Mouse (Mus musculus) neural tube, embryonic 11.5 days (tissue): ENCODE measurements at regions not wholly inside any gene's neighbourhood (a gene's known extent, or its start where the extent isn't known, plus 50 kb on each side); places are given as distances from the start of the nearest gene placed in this dataset.

Source experiments
- ATAC-seq: fragments of 200-750 bp; cut with Nextera tagmentation; 2 replicates; pipeline ENCODE4 v1.8.0; 2017; ENCODE audit warnings: moderate number of reproducible peaks, mild to moderate bottlenecking, moderate TSS enrichment, moderate library complexity; ENCODE audit not compliant: insufficient read depth, low FRiP score, low TSS enrichment
- DNase-seq: peaks from one replicate; pipeline ENCODE4 v3.0.0-alpha.2; 2015; ENCODE audit warnings: low spot score
- H3K27ac ChIP-seq: fragments of 300-500 bp; sonication (generic); 2 replicates; pipeline ENCODE4 v1.5.1; 2014; ENCODE audit warnings: low read depth, mild to moderate bottlenecking, low read length
- H3K27me3 ChIP-seq: fragments of 300-500 bp; sonication (generic); 2 replicates; pipeline ENCODE4 v1.6.1; 2014; ENCODE audit warnings: mild to moderate bottlenecking, low read length, mixed read lengths; ENCODE audit not compliant: control insufficient read depth, insufficient read depth
- H3K36me3 ChIP-seq: fragments of 300-500 bp; sonication (generic); 2 replicates; pipeline ENCODE4 v1.6.1; 2014; ENCODE audit warnings: mild to moderate bottlenecking, low read length, moderate library complexity, mixed read lengths; ENCODE audit not compliant: control insufficient read depth, insufficient read depth
- H3K4me1 ChIP-seq: fragments of 300-500 bp; sonication (generic); 2 replicates; pipeline ENCODE4 v1.6.1; 2014; ENCODE audit warnings: low read length, mixed read lengths; ENCODE audit not compliant: control insufficient read depth, insufficient read depth
- H3K4me2 ChIP-seq: fragments of 300-500 bp; sonication (generic); 2 replicates; pipeline ENCODE4 v1.6.1; 2014; ENCODE audit warnings: low read depth, mild to moderate bottlenecking, moderate library complexity
- H3K4me3 ChIP-seq: fragments of 300-500 bp; sonication (generic); 2 replicates; pipeline ENCODE4 v1.5.1; 2014; ENCODE audit warnings: low read depth, low read length
- H3K9ac ChIP-seq: fragments of 300-500 bp; sonication (generic); 2 replicates; pipeline ENCODE4 v1.6.1; 2014; ENCODE audit warnings: mild to moderate bottlenecking, low read length
- H3K9me3 ChIP-seq: fragments of 300-500 bp; sonication (generic); 2 replicates; pipeline ENCODE4 v1.6.1; 2016; ENCODE audit warnings: low read length; ENCODE audit not compliant: control insufficient read depth
- WGBS: fragments of 180-500 bp; shearing (Covaris S2); extraction: QIAGEN DNeasy Blood & Tissue Kit; methylation state at CpG from one replicate; pipeline ENCODE4 v1.1.7; 2014; 5-methylcytosine and 5-hydroxymethylcytosine counted together

- Histone ChIP-seq H3K27ac (no peak overlapping the region), H3K9me3 (no peaks in the 10 kb centered on the region), H3K4me2 (no peak overlapping the region), H3K4me1 (no peaks in the 10 kb centered on the region), H3K4me3 (no peak overlapping the region), H3K27me3 (no peaks in the 10 kb centered on the region), H3K9ac (no peak overlapping the region), H3K36me3 (no peaks in the 10 kb centered on the region)
- DNase-seq, result peak; percentile 70
- WGBS, result 24% methylated on average over 7 of the region's 7 CpGs
- ATAC-seq, result peak; percentile 55; the same call in 1 of the 2 replicates
These were observed 364.9 kb upstream of the Fmr1 start for GRCm38 (mm10) chrX:68313486-68313885.
